Mouse (Mus musculus): ENCODE measurements around the gene Celsr2. TPM values are rescaled to one million over a fixed set of nuclear protein-coding genes. Genes with fewer than 3 reads are reported as not detected.

The Celsr2 gene
- total RNA-seq, 4 experiments from 2014 or later, result 145 to 152 (median 149) TPM

Other genes starting within 250 kb of the Celsr2 start
- gene Amigo1, start 229.2 kb downstream of the Celsr2 start, total RNA-seq (2022), result 10 to 100 TPM; 68.5 to 81.5 (median 72.9) TPM
- 10 to 100 TPM; 17.8 to 19.6 (median 18.2) TPM for gene Cyb561d1, start 214.3 kb downstream of the Celsr2 start, total RNA-seq (2022)
- gene Atxn7l2, start 204.6 kb downstream of the Celsr2 start, total RNA-seq (2022), result 10 to 100 TPM; 21.3 to 28.4 (median 25.4) TPM
- 1 to 10 TPM; 1.5 to 2.2 (median 1.8) TPM for gene Sypl2, start 188.9 kb downstream of the Celsr2 start, total RNA-seq (2022)
- 10 to 100 TPM; 73.0 to 80.5 (median 79.0) TPM for gene Psma5, start 158.6 kb downstream of the Celsr2 start, total RNA-seq (2022)
- 100 to 1,000 TPM; 273 to 299 (median 284) TPM for gene Sort1, start 131.5 kb downstream of the Celsr2 start, total RNA-seq (2022)
- not detected for gene Mybphl, start 50.6 kb downstream of the Celsr2 start, total RNA-seq (2022)
- gene Psrc1, start 31.7 kb downstream of the Celsr2 start, total RNA-seq (2022), result 10 to 100 TPM; 11.1 to 13.8 (median 11.7) TPM
- 100 to 1,000 TPM; 234 to 244 (median 236) TPM for gene Sars, start 29.7 kb upstream of the Celsr2 start, total RNA-seq (2022)
- 1 to 10 TPM; 2.2 to 3.5 (median 2.7) TPM for gene 1700013F07Rik, start 118.6 kb upstream of the Celsr2 start, total RNA-seq (2022)
- 10 to 100 TPM; 29.3 to 41.9 (median 35.1) TPM for gene 5330417C22Rik, start 121.0 kb upstream of the Celsr2 start, total RNA-seq (2022)
- 10 to 100 TPM; 46.4 to 52.3 (median 48.7) TPM for gene Tmem167b, start 146.9 kb upstream of the Celsr2 start, total RNA-seq (2022)
- 10 to 100 TPM; 21.8 to 24.8 (median 22.1) TPM for gene Taf13, start 156.1 kb upstream of the Celsr2 start, total RNA-seq (2022)
- 100 to 1,000 TPM; 114 to 149 (median 124) TPM for gene Wdr47, start 175.7 kb upstream of the Celsr2 start, total RNA-seq (2022)
- 10 to 100 TPM; 33.7 to 37.9 (median 35.7) TPM for gene Clcc1, start 238.4 kb upstream of the Celsr2 start, total RNA-seq (2022)